Mouse (Mus musculus) forebrain, embryonic 11.5 days (tissue): ENCODE measurements at regions not wholly inside any gene's neighbourhood (a gene's known extent, or its start where the extent isn't known, plus 50 kb on each side); places are given as distances from the start of the nearest gene placed in this dataset.

ENCODE experiments used
- ATAC-seq: fragments of 200-750 bp; cut with Nextera tagmentation; replicated peaks from 2 replicates; pipeline ENCODE4 v1.8.0; 2017; ENCODE audit warnings: moderate TSS enrichment; ENCODE audit not compliant: low FRiP score
- DNase-seq: peaks from one replicate; pipeline ENCODE4 v3.0.0-alpha.2; 2017; ENCODE audit warnings: low spot score
- H3K27ac ChIP-seq: fragments of 300-500 bp; sonication (generic); 2 replicates; pipeline ENCODE4 v1.5.1; 2014; ENCODE audit warnings: low read depth, low read length
- H3K27me3 ChIP-seq: fragments of 300-500 bp; sonication (generic); 2 replicates; pipeline ENCODE4 v1.6.1; 2014; ENCODE audit warnings: mild to moderate bottlenecking, low read length, mixed read lengths; ENCODE audit not compliant: control insufficient read depth, insufficient read depth
- H3K36me3 ChIP-seq: fragments of 300-500 bp; sonication (generic); 2 replicates; pipeline ENCODE4 v1.6.1; 2014; ENCODE audit warnings: mild to moderate bottlenecking, low read length, moderate library complexity, mixed read lengths; ENCODE audit not compliant: control insufficient read depth, insufficient read depth
- H3K4me1 ChIP-seq: fragments of 300-500 bp; sonication (generic); replicated peaks from 2 replicates; pipeline ENCODE4 v1.6.1; 2014; ENCODE audit warnings: low read length, mixed read lengths; ENCODE audit not compliant: control insufficient read depth, insufficient read depth
- H3K4me2 ChIP-seq: fragments of 300-500 bp; sonication (generic); 2 replicates; pipeline ENCODE4 v1.6.1; 2014; ENCODE audit warnings: low read depth, mild to moderate bottlenecking, low read length, moderate library complexity, mixed read lengths; ENCODE audit not compliant: severe bottlenecking
- H3K4me3 ChIP-seq: fragments of 300-500 bp; sonication (generic); 2 replicates; pipeline ENCODE4 v1.5.1; 2014; ENCODE audit warnings: low read depth, low read length
- H3K9ac ChIP-seq: fragments of 300-500 bp; sonication (generic); 2 replicates; pipeline ENCODE4 v1.6.1; 2014; ENCODE audit warnings: low read length
- H3K9me3 ChIP-seq: fragments of 300-500 bp; sonication (generic); 2 replicates; pipeline ENCODE4 v1.6.1; 2016; ENCODE audit warnings: low read length, mixed read lengths; ENCODE audit not compliant: control insufficient read depth
- WGBS: fragments of 180-500 bp; shearing (Covaris S2); extraction: QIAGEN DNeasy Blood & Tissue Kit; methylation state at CpG from one replicate; pipeline ENCODE4 v1.1.7; 2014; 5-methylcytosine and 5-hydroxymethylcytosine counted together

- Histone ChIP-seq H3K4me1 (no peaks in the 10 kb centered on the region), H3K4me2 (no peak overlapping the region), H3K4me3 (no peak overlapping the region), H3K36me3 (no peaks in the 10 kb centered on the region), H3K27ac (no peak overlapping the region), H3K9ac (no peak overlapping the region), H3K9me3 (no peaks in the 10 kb centered on the region), H3K27me3 (no peaks in the 10 kb centered on the region)
- no peak for DNase-seq
- 79% methylated on average over 5 of the region's 5 CpGs for WGBS
- no peak for ATAC-seq
These were observed 85.0 kb downstream of the Glrx3 start for GRCm38 (mm10) chr7:137522450-137522849.

GRCm38 (mm10) chr7:137533476-137533875 is 96.1 kb downstream of the Glrx3 start:
- H3K27me3 ChIP-seq: no peaks in the 10 kb centered on the region
- DNase-seq (no peak), ATAC-seq (no peak)
- WGBS: 87% methylated on average over 4 of the region's 4 CpGs
- H3K9ac ChIP-seq: no peak overlapping the region
- no peak overlapping the region for H3K4me3 ChIP-seq
- H3K9me3 ChIP-seq: no peaks in the 10 kb centered on the region
- H3K4me1 ChIP-seq: no peaks in the 10 kb centered on the region
- H3K27ac ChIP-seq: no peak overlapping the region
- no peak overlapping the region for H3K4me2 ChIP-seq
- no peaks in the 10 kb centered on the region for H3K36me3 ChIP-seq

- Histone ChIP-seq H3K27ac (no peak overlapping the region), H3K36me3 (no peaks in the 10 kb centered on the region), H3K4me1 (no peaks in the 10 kb centered on the region), H3K4me2 (no peak overlapping the region), H3K9me3 (no peaks in the 10 kb centered on the region), H3K27me3 (no peaks in the 10 kb centered on the region), H3K9ac (no peak overlapping the region), H3K4me3 (no peak overlapping the region)
- DNase-seq (no peak), ATAC-seq (no peak)
- WGBS: 47% methylated on average over 2 of the region's 2 CpGs
These were observed 112.6 kb downstream of the Glrx3 start for GRCm38 (mm10) chr7:137549991-137550390.

GRCm38 (mm10) chr7:137552551-137553198 is 115.3 kb downstream of the Glrx3 start:
- DNase-seq (no peak), ATAC-seq (no peak)
- no peak overlapping the region for H3K27ac ChIP-seq
- no peak overlapping the region for H3K4me3 ChIP-seq
- WGBS: 56% methylated on average over 5 of the region's 5 CpGs
- H3K4me2 ChIP-seq: no peak overlapping the region
- H3K27me3 ChIP-seq: no peaks in the 10 kb centered on the region
- H3K9ac ChIP-seq: no peak overlapping the region
- no peaks in the 10 kb centered on the region for H3K36me3 ChIP-seq
- H3K9me3 ChIP-seq: no peaks in the 10 kb centered on the region
- no peaks in the 10 kb centered on the region for H3K4me1 ChIP-seq

- Histone ChIP-seq H3K4me1 (no peaks in the 10 kb centered on the region), H3K9ac (no peak overlapping the region), H3K9me3 (no peaks in the 10 kb centered on the region), H3K27me3 (no peaks in the 10 kb centered on the region), H3K4me2 (no peak overlapping the region), H3K4me3 (no peak overlapping the region), H3K27ac (no peak overlapping the region), H3K36me3 (no peaks in the 10 kb centered on the region)
- no peak for ATAC-seq
- peak; percentile 20 for DNase-seq
- WGBS: 61% methylated on average over 2 of the region's 2 CpGs
These were observed 118.1 kb downstream of the Glrx3 start for GRCm38 (mm10) chr7:137555481-137555880.

- Histone ChIP-seq H3K9ac (no peak overlapping the region), H3K27ac (no peak overlapping the region), H3K4me2 (no peak overlapping the region), H3K36me3 (no peaks in the 10 kb centered on the region), H3K4me1 (no peaks in the 10 kb centered on the region), H3K27me3 (no peaks in the 10 kb centered on the region), H3K4me3 (no peak overlapping the region), H3K9me3 (no peaks in the 10 kb centered on the region)
- WGBS: 88% methylated on average over 3 of the region's 3 CpGs
- DNase-seq (peak; percentile 38), ATAC-seq (no peak)
These were observed 120.0 kb downstream of the Glrx3 start for GRCm38 (mm10) chr7:137557439-137557838.

- Histone ChIP-seq H3K4me3 (no peak overlapping the region), H3K27ac (no peak overlapping the region), H3K27me3 (no peaks in the 10 kb centered on the region), H3K4me2 (no peak overlapping the region), H3K4me1 (no peaks in the 10 kb centered on the region), H3K9me3 (no peaks in the 10 kb centered on the region), H3K36me3 (no peaks in the 10 kb centered on the region), H3K9ac (no peak overlapping the region)
- DNase-seq: peak; percentile 41
- WGBS: 84% methylated on average over 3 of the region's 3 CpGs
- no peak for ATAC-seq
These were observed 121.5 kb downstream of the Glrx3 start for GRCm38 (mm10) chr7:137558871-137559270.

- Histone ChIP-seq H3K9ac (no peak overlapping the region), H3K4me1 (no peaks in the 10 kb centered on the region), H3K36me3 (no peaks in the 10 kb centered on the region), H3K4me3 (no peak overlapping the region), H3K27me3 (no peaks in the 10 kb centered on the region), H3K27ac (no peak overlapping the region), H3K4me2 (no peak overlapping the region), H3K9me3 (no peaks in the 10 kb centered on the region)
- 76% methylated on average over 2 of the region's 2 CpGs for WGBS
- ATAC-seq (no peak), DNase-seq (no peak)
These were observed 132.8 kb downstream of the Glrx3 start for GRCm38 (mm10) chr7:137570199-137570598.

- Histone ChIP-seq H3K36me3 (no peaks in the 10 kb centered on the region), H3K4me3 (no peak overlapping the region), H3K9me3 (no peaks in the 10 kb centered on the region), H3K4me1 (no peaks in the 10 kb centered on the region), H3K9ac (no peak overlapping the region), H3K4me2 (no peak overlapping the region), H3K27me3 (no peaks in the 10 kb centered on the region), H3K27ac (no peak overlapping the region)
- DNase-seq (no peak), ATAC-seq (no peak)
- WGBS: 81% methylated on average over 3 of the region's 3 CpGs
These were observed 138.1 kb downstream of the Glrx3 start for GRCm38 (mm10) chr7:137575491-137575890.
